Mouse (Mus musculus) spleen, postnatal 10 days (tissue): ENCODE data around the gene Gm9045.
"Not testable (repeated sequence)": the region's sequence is repeated elsewhere in the genome, so short reads cannot be mapped to it uniquely, and the experiment has no call there.

Experiments used
- DNase-seq, 2 experiments: peaks; one replicate each; pipeline ENCODE4 v3.0.0; 2021 to 2022; ENCODE audit warnings: low spot score in 2 of 2

Gene Gm9045

DNA sequence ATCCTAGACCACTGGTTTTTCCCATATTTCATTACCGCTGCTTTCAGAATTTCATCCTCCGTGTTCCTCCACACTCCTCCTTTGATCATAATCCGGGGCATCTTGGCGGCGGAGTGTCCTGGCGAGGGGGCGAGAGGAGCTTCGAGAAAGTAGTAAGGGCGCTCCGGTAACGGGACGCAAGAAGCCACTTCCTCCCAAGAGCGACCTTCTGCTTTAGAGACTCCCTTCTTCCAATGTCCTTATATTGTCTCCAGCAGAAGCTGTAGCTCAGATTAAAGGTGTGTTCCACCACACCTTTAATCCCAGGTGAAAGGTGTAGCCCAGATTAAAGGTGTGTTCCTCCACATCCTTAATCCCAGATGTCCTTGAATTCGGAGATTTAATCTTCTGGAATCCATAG, at the start of gene Gm9045:
Gene Gm9045 (minus strand): TSS at position 101 of the 400 bp plus-strand sequence.
- DNase-seq = not testable (repeated sequence)

DNA sequence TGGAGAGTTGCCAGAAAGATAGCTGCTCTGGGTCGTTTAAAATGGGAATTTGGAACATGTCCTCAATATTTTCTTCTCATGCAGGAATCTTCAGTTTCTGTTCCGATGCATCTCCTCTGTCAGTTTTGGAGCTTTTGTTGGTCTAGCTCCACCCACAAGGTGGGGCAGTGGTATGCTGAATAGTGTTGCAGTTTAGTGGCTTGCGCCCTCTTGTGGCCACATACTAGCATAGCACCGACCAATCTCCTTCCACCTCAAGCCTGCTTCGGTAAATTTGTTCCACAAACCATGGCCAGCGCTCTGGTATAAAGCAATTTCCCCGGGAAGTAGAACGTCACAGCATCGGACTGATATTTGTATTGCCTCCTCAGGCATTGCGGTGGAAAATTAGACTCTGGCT, 32.8 kb upstream of the Gm9045 start:
- DNase-seq = peak; percentile 40 to 82

DNA sequence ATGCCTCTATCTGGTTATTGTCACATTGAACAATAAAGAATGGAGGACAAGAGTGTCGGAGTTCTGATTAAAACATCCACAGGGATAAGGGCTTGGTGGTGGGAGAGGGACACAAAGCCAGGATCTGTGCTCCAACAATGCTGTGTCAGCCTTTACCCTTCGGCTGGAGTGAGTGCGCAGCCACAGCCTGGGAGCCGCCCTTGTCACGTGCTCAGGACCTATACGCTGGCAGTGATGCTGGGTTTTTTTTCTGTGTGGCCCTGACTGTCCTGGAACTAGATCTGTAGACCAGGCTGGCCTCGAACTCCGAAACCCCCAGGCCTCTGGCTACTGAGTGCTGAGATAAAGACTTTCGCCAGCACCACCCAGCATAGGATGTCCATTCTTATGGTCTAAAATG, 31.9 kb upstream of the Gm9045 start:
- no peak for DNase-seq

DNA sequence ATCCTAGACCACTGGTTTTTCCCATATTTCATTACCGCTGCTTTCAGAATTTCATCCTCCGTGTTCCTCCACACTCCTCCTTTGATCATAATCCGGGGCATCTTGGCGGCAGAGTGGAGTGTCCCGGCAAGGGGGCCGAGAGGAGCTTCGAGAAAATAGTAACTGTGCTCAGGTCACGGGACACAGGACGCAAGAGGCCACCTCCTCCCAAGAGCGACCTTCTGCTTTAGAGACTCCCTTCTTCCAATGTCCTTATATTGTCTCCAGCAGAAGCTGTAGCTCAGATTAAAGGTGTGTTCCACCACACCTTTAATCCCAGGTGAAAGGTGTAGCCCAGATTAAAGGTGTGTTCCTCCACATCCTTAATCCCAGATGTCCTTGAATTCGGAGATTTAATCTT, 16.4 kb upstream of the Gm9045 start, which contains the start of gene Gm9049:
Gene Gm9049 (minus strand): TSS at position 101 of the 400 bp plus-strand sequence.
- not testable (repeated sequence) for DNase-seq

DNA sequence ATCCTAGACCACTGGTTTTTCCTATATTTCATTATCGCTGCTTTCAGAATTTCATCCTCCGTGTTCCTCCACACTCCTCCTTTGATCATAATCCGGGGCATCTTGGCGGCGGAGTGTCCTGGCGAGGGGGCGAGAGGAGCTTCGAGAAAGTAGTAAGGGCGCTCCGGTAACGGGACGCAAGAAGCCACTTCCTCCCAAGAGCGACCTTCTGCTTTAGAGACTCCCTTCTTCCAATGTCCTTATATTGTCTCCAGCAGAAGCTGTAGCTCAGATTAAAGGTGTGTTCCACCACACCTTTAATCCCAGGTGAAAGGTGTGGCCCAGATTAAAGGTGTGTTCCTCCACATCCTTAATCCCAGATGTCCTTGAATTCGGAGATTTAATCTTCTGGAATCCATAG, 10.9 kb upstream of the Gm9045 start, which contains the start of gene Gm9048:
Gene Gm9048 (minus strand): TSS at position 101 of the 400 bp plus-strand sequence.
- DNase-seq = not testable (repeated sequence)

DNA sequence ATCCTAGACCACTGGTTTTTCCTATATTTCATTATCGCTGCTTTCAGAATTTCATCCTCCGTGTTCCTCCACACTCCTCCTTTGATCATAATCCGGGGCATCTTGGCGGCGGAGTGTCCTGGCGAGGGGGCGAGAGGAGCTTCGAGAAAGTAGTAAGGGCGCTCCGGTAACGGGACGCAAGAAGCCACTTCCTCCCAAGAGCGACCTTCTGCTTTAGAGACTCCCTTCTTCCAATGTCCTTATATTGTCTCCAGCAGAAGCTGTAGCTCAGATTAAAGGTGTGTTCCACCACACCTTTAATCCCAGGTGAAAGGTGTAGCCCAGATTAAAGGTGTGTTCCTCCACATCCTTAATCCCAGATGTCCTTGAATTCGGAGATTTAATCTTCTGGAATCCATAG, 5.5 kb upstream of the Gm9045 start, which contains the start of gene Gm9046:
Gene Gm9046 (minus strand): TSS at position 101 of the 400 bp plus-strand sequence.
- DNase-seq = not testable (repeated sequence)

DNA sequence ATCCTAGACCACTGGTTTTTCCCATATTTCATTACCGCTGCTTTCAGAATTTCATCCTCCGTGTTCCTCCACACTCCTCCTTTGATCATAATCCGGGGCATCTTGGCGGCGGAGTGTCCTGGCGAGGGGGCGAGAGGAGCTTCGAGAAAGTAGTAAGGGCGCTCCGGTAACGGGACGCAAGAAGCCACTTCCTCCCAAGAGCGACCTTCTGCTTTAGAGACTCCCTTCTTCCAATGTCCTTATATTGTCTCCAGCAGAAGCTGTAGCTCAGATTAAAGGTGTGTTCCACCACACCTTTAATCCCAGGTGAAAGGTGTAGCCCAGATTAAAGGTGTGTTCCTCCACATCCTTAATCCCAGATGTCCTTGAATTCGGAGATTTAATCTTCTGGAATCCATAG, 5.3 kb downstream of the Gm9045 start, which contains the start of gene Gm9044:
Gene Gm9044 (minus strand): TSS at position 101 of the 400 bp plus-strand sequence.
- DNase-seq = not testable (repeated sequence)

DNA sequence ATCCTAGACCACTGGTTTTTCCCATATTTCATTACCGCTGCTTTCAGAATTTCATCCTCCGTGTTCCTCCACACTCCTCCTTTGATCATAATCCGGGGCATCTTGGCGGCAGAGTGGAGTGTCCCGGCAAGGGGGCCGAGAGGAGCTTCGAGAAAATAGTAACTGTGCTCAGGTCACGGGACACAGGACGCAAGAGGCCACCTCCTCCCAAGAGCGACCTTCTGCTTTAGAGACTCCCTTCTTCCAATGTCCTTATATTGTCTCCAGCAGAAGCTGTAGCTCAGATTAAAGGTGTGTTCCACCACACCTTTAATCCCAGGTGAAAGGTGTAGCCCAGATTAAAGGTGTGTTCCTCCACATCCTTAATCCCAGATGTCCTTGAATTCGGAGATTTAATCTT, 10.8 kb downstream of the Gm9045 start, which contains the start of gene Gm9040:
Gene Gm9040 (minus strand): TSS at position 101 of the 400 bp plus-strand sequence.
- not testable (repeated sequence) for DNase-seq

DNA sequence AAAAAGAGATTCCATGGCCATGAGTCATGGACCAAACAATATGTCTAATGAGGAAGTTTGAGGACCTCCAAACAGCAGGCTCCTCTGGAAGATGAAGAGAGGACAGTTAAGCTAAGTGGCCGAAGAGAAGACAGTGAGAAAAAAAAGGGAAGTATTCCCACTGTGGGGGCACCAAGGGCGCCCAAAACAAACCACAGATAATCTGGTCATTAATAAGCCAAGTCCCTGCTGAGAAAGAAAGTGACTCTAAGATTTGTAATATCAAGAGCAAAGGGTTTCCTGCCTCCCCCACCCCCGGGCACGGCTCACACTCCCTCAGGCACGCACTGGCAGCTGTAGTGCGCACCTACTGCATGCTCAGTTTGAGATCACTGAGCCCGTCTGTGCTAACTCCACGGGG, 18.6 kb downstream of the Gm9045 start:
- no peak for DNase-seq

DNA sequence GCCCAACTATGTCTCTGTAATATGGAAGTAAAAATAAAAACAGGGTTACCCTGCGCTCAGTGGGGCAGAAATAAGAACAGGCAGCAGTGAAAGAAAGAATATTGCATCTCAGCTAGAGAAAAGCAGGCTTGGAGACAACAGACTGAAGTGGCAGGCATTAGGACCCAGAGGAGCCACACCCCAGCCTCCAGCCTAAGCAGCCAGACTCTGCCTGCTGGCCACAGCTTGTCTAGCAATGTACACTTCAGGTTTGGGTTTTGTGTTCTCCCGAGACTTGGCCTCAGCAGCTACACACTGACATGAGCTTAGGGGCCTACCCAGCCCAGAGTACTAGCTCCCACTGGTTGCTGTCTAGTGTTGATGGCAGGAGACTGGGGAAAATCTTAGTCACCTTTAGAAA, 35.5 kb downstream of the Gm9045 start:
- not testable (repeated sequence) for DNase-seq

DNA sequence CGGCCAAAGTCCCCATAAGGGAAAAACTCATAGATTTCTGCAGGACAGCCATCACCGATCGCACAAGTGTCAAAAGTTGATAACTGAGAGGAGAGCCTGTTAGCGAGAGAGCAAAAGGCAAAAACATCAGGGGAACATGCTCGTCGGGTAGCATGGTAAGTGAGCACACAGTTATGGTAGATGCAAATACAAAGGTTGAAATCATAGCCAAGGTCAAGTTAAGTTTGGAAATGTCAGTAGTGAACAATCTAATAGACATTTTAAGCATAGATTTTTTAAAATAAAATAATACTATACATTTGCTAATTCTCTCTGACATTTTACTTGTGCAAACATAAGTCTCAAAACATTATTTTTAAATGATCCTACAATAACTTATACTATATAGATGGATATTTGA, 42.7 kb downstream of the Gm9045 start, which contains the start of gene Iltifb:
Gene Iltifb (minus strand): TSS at position 101 of the 400 bp plus-strand sequence.
- DNase-seq = no peak
